Comparison of ENCODE assay signal across 8 mouse cellular contexts in the genomic region with DNA sequence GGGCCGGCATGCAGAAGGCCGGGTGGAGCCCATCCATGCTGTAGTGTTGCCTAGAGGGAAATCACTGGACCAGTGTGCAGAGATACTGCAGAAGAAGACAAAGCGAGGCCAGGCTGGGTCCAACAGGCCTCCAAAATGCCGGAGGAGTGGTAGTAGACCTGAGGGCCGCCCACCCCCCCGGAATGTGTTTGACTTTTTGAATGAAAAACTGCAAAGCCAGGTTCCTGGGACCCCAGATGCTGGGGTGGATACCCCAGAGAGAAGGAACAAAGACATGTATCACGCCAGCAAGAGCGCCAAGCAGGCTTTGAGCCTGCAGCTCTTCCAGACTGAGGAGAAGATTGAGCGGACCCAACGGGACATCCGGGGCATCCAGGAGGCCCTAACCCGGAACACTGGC. TPM values are rescaled to one million over a fixed set of nuclear protein-coding genes. Genes with fewer than 3 reads are reported as not detected.
DNase-seq lines count a peak whose midpoint lies in the region; ATAC-seq and TF ChIP-seq lines count a peak whose summit lies in the region.

Lime1 (plus strand) TSS at position 301 of the 400 bp plus-strand sequence.

- no peaks in the 10 kb centered on the region for H3K4me1 ChIP-seq in stomach, embryonic 14.5 days (ENCODE audit: control insufficient read depth, insufficient read depth, low read length)
- H3K4me1 ChIP-seq in stomach, postnatal 0 days (replicated peaks; ENCODE audit: control insufficient read depth, insufficient read depth), result no peaks in the 10 kb centered on the region

- DNase-seq in gastrocnemius, postnatal 4 days (ENCODE audit: low spot score in 2 of 2), result no peak
- no peak for DNase-seq in gastrocnemius, postnatal 10 days
- DNase-seq in stomach, postnatal 0 days (ENCODE audit: low spot score), result no peak
- no peak for DNase-seq in large intestine, adult 2 months (ENCODE audit: low read depth, low spot score)
- DNase-seq in embryo, embryonic 9.5 days (ENCODE audit: extremely low spot score), result no peak
- DNase-seq in cerebellum, adult 11-12 months, result no peak

- no peak within 1 kb of the TSS for H3K27ac ChIP-seq in stomach, embryonic 14.5 days (ENCODE audit: low read length)
- H3K27ac ChIP-seq in stomach, postnatal 0 days (replicated peaks), result no peak within 1 kb of the TSS

- no peak within 1 kb of the TSS for H3K9ac ChIP-seq in stomach, embryonic 14.5 days (replicated peaks; ENCODE audit: low read depth, low read length)
- no peak within 1 kb of the TSS for H3K9ac ChIP-seq in stomach, postnatal 0 days (ENCODE audit: low read length)

- TF ChIP-seq EP300 in stomach, postnatal 0 days (optimal IDR thresholded peaks at IDR 0.05), result no peak

- no peak for TF ChIP-seq CTCF in stomach, postnatal 0 days (IDR thresholded peaks at IDR 0.05; ENCODE audit: low read depth)

- H3K4me2 ChIP-seq in stomach, embryonic 14.5 days (replicated peaks; ENCODE audit: low read depth, low read length), result no peak within 1 kb of the TSS
- H3K4me2 ChIP-seq in stomach, postnatal 0 days (replicated peaks; ENCODE audit: low read depth), result no peak within 1 kb of the TSS

- H3K27me3 ChIP-seq in stomach, embryonic 14.5 days (ENCODE audit: control insufficient read depth, insufficient read depth, low read length), result no peaks in the 10 kb centered on the region
- no peaks in the 10 kb centered on the region for H3K27me3 ChIP-seq in stomach, postnatal 0 days (ENCODE audit: control insufficient read depth, insufficient read depth, low read length)

- no peaks in the 10 kb centered on the region for H3K9me3 ChIP-seq in stomach, embryonic 14.5 days (ENCODE audit: control insufficient read depth, low read depth, low read length)
- H3K9me3 ChIP-seq in stomach, postnatal 0 days (ENCODE audit: control insufficient read depth, low read length), result no peaks in the 10 kb centered on the region

- WGBS in stomach, embryonic 14.5 days, result 93% methylated on average over 12 of the region's 12 CpGs
- 93% methylated on average over 12 of the region's 12 CpGs for WGBS in stomach, postnatal 0 days
- WGBS in large intestine, adult 2 months, result 92% methylated on average over 12 of the region's 12 CpGs

- peaks cover 46% of the 10 kb centered on the region for H3K36me3 ChIP-seq in stomach, embryonic 14.5 days (ENCODE audit: control insufficient read depth, insufficient read depth, low read length)
- peaks cover 24% of the 10 kb centered on the region for H3K36me3 ChIP-seq in stomach, postnatal 0 days (ENCODE audit: control insufficient read depth, insufficient read depth, low read length)

- ATAC-seq in stomach, embryonic 14.5 days (ENCODE audit: insufficient number of reproducible peaks, insufficient read depth, low FRiP score, low read depth), result no peak
- ATAC-seq in stomach, postnatal 0 days (ENCODE audit: low FRiP score, low TSS enrichment), result no peak
- ATAC-seq in monocyte, adult 5-6 weeks (replicated peaks; ENCODE audit: insufficient number of reproducible peaks, low FRiP score, low TSS enrichment, poor library complexity, severe bottlenecking), result no peak

- no peak within 1 kb of the TSS for H3K4me3 ChIP-seq in stomach, embryonic 14.5 days (ENCODE audit: low read depth, low read length)
- H3K4me3 ChIP-seq in stomach, postnatal 0 days (ENCODE audit: low read depth, low read length), result no peak within 1 kb of the TSS

RNA-seq across cellular contexts. Expression of gene Lime1, which starts in this region (rescaled TPM):
- total RNA-seq in gastrocnemius, postnatal 4 days (2021), result 10 to 100 TPM; 10.9 to 17.8 TPM
- total RNA-seq in gastrocnemius, postnatal 10 days (2021), result 1 to 10 TPM; 5.8 to 9.7 TPM
- 18.3 and 20.8 TPM in 2 replicates for polyA plus RNA-seq in stomach, embryonic 14.5 days (2014; fragmentation: Nextera tagmentation; extraction: Ambion mirVana)
- 8.3 and 8.8 TPM in 2 replicates for polyA plus RNA-seq in stomach, postnatal 0 days (2015; fragmentation: Nextera tagmentation; extraction: Ambion mirVana)
- 37.6 and 48.7 TPM in 2 replicates for polyA plus RNA-seq in large intestine, adult 2 months (2012; rRNA removed)
- total RNA-seq in monocyte, adult 5-6 weeks (2017), result 55.7 to 137 TPM (median 104 TPM) in 3 replicates
